Mouse (Mus musculus) bone marrow, adult 2 months (tissue): ENCODE results near the gene Nxph3.

ENCODE experiments used
- CTCF ChIP-seq: fragments of 200-500 bp; IDR thresholded peaks from 2 replicates; pipeline ENCODE4 v1.5.1; 2011; ENCODE audit warnings: low read length, control low read depth; ENCODE audit not compliant: control insufficient read depth, insufficient read depth
- POLR2A ChIP-seq: fragments of 200-500 bp; IDR thresholded peaks from 2 replicates; pipeline ENCODE4 v1.6.1; 2011; ENCODE audit warnings: low read depth, mild to moderate bottlenecking, control low read depth, low read length, borderline replicate concordance; ENCODE audit not compliant: control insufficient read depth

DNA sequence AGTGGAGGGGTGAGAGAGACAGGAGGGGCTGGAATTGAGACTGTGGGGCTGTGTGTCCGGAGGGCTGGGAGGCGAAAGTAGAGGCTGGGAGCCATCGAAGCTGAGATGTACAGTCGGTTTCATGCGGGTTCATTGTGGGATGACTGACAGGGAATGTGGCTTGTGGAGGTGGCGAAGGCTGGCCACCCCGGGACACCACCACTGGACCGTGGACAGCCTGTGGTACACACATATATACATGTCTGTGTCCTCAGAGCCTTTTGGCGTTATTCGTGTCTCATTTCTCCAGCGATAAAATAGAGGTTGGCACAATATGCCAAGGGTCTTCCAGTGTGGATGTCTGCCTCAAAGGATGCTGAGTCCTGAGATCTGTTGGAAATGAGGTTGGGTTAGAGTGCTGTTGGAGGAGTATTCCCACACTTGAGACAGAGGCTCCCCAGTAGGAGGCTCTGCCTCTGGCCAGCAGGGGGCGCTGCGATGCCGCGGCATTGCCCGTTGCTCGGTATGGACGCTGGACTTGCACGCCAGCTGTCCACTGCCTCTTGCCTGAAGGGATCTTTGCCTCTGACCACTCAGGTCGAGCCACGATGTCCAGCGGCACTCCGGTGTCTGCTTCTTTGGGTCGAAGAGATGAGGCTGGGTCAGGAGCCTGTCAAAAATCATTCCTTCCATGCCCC, 19.3 kb upstream of the Nxph3 start:
- TF ChIP-seq CTCF = peak; percentile 95
- no peak for TF ChIP-seq POLR2A
